Mouse (Mus musculus): ENCODE measurements at regions not wholly inside any gene's neighbourhood (a gene's known extent, or its start where the extent isn't known, plus 50 kb on each side); places are given as distances from the start of the nearest gene placed in this dataset.

GRCm38 (mm10) chr12:90664436-90664835 is 73.8 kb downstream of the Dio2 start:
- DNase-seq (ENCODE audit: low spot score, missing footprints) (no peak), ATAC-seq (ENCODE audit: low FRiP score) (no peak)
- Histone ChIP-seq H3K9me3 (ENCODE audit: control insufficient read depth, low read length) (no peaks in the 10 kb centered on the region), H3K9ac (ENCODE audit: low read length) (no peak overlapping the region), H3K4me3 (ENCODE audit: low read depth, low read length) (no peak overlapping the region), H3K27ac (ENCODE audit: low read depth, low read length) (no peak overlapping the region), H3K4me1 (ENCODE audit: control insufficient read depth, insufficient read depth, low read length) (no peaks in the 10 kb centered on the region), H3K4me2 (no peak overlapping the region), H3K27me3 (ENCODE audit: control insufficient read depth, insufficient read depth, low read length) (no peaks in the 10 kb centered on the region), H3K36me3 (ENCODE audit: control insufficient read depth, insufficient read depth, low read length) (no peaks in the 10 kb centered on the region)
- 73% methylated on average over 2 of the region's 2 CpGs for WGBS

DNA sequence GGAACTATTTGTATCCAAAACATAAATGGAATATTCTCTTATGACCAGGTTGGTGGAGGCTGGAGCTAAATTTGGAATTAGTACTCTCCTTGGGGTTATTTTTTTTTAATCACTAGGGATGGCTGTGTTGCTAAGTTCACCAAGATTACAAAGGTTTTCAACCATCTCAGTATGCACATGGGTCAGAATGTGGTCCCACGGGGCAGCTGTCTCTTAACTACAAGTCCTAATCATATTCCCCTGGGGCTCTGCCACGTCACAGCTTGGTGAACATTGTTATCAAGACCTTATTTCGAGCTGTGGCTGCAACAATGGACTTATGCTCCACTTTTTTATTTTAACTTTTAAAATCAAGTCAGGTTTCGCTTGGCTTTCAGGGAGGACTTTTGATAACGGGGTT is 92.8 kb downstream of the Dio2 start:
- WGBS: 71% methylated on average over 5 of the region's 5 CpGs
- Histone ChIP-seq H3K27ac (ENCODE audit: low read depth, low read length) (no peak overlapping the region), H3K9ac (ENCODE audit: low read length) (no peak overlapping the region), H3K9me3 (ENCODE audit: control insufficient read depth, low read length) (no peaks in the 10 kb centered on the region), H3K36me3 (ENCODE audit: control insufficient read depth, insufficient read depth, low read length) (no peaks in the 10 kb centered on the region), H3K4me2 (no peak overlapping the region), H3K27me3 (ENCODE audit: control insufficient read depth, insufficient read depth, low read length) (no peaks in the 10 kb centered on the region), H3K4me3 (ENCODE audit: low read depth, low read length) (no peak overlapping the region), H3K4me1 (ENCODE audit: control insufficient read depth, insufficient read depth, low read length) (no peaks in the 10 kb centered on the region)
- ATAC-seq (ENCODE audit: low FRiP score): no peak
- no peak for DNase-seq (ENCODE audit: low spot score, missing footprints)

- 87% methylated on average over 1 of the region's 1 CpGs for WGBS
Measured at GRCm38 (mm10) chr12:90643891-90644290, 94.3 kb downstream of the Dio2 start.

DNA sequence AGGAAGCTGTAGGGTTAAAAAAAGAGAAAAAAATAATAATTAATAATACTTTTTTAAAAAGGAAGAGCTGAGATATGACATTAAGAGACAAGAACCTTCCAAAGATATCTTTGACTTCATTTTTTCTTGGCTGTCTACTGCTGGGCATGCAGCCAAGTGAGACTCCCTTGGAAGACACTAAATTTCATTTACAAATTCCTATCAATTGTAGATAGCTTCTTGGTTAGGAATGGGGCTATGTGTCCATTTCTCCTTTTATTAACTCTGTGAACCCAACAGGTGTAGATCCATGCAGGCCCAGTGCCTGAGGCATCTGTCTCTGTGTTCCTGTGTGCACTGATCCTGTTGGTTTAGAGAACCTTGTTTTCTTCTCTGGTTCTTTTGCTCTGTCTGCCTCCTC is 113.4 kb downstream of the Dio2 start:
- ATAC-seq (ENCODE audit: low FRiP score): no peak
- Histone ChIP-seq H3K9me3 (ENCODE audit: control insufficient read depth, low read length) (no peaks in the 10 kb centered on the region), H3K4me1 (ENCODE audit: control insufficient read depth, insufficient read depth, low read length) (no peaks in the 10 kb centered on the region), H3K27ac (ENCODE audit: low read depth, low read length) (no peak overlapping the region), H3K9ac (ENCODE audit: low read length) (no peak overlapping the region), H3K4me2 (no peak overlapping the region), H3K4me3 (ENCODE audit: low read depth, low read length) (no peak overlapping the region), H3K27me3 (ENCODE audit: control insufficient read depth, insufficient read depth, low read length) (no peaks in the 10 kb centered on the region), H3K36me3 (ENCODE audit: control insufficient read depth, insufficient read depth, low read length) (no peaks in the 10 kb centered on the region)
- no peak for DNase-seq (ENCODE audit: low spot score, missing footprints)

More at GRCm38 (mm10) chr12:90643891-90644290, 94.3 kb downstream of the Dio2 start:
- ATAC-seq (ENCODE audit: low FRiP score): no peak
- Histone ChIP-seq H3K4me1 (ENCODE audit: control insufficient read depth, insufficient read depth, low read length) (no peaks in the 10 kb centered on the region), H3K4me3 (ENCODE audit: low read depth, low read length) (no peak overlapping the region), H3K4me2 (no peak overlapping the region), H3K36me3 (ENCODE audit: control insufficient read depth, insufficient read depth, low read length) (no peaks in the 10 kb centered on the region), H3K9me3 (ENCODE audit: control insufficient read depth, low read length) (no peaks in the 10 kb centered on the region), H3K9ac (ENCODE audit: low read length) (no peak overlapping the region), H3K27me3 (ENCODE audit: control insufficient read depth, insufficient read depth, low read length) (no peaks in the 10 kb centered on the region), H3K27ac (ENCODE audit: low read depth, low read length) (no peak overlapping the region)
- no peak for DNase-seq (ENCODE audit: low spot score, missing footprints)

DNA sequence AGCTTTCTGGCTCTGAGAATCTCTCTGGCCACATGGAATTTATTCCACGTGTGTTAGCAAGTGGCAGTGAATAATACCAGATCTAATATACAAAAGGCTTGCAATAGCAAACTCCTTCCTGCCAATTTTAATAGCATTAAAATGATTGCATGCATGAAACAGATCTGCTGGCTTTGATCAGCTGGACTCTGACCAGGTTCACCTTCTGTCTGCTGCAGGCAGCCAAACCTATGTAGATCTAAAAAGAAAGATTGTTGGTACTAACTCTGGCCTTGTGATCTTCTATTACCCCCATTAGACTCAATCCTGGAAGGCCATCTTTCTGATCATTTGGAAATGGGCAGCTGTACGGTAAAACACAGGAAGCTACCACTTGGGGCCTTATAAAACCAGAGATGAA is 114.8 kb downstream of the Dio2 start:
- DNase-seq (ENCODE audit: low spot score, missing footprints) (no peak), ATAC-seq (ENCODE audit: low FRiP score) (no peak)
- Histone ChIP-seq H3K36me3 (ENCODE audit: control insufficient read depth, insufficient read depth, low read length) (no peaks in the 10 kb centered on the region), H3K9ac (ENCODE audit: low read length) (no peak overlapping the region), H3K4me1 (ENCODE audit: control insufficient read depth, insufficient read depth, low read length) (no peaks in the 10 kb centered on the region), H3K27me3 (ENCODE audit: control insufficient read depth, insufficient read depth, low read length) (no peaks in the 10 kb centered on the region), H3K4me2 (no peak overlapping the region), H3K4me3 (ENCODE audit: low read depth, low read length) (no peak overlapping the region), H3K27ac (ENCODE audit: low read depth, low read length) (no peak overlapping the region), H3K9me3 (ENCODE audit: control insufficient read depth, low read length) (no peaks in the 10 kb centered on the region)
- WGBS: 83% methylated on average over 2 of the region's 2 CpGs

- no peaks in the 10 kb centered on the region for H3K27me3 ChIP-seq (ENCODE audit: control insufficient read depth, insufficient read depth, low read length)
- H3K4me3 ChIP-seq (ENCODE audit: low read depth, low read length): no peak overlapping the region
- DNase-seq (ENCODE audit: low spot score, missing footprints) (no peak), ATAC-seq (ENCODE audit: low FRiP score) (no peak)
- no peak overlapping the region for H3K4me2 ChIP-seq
- H3K9me3 ChIP-seq (ENCODE audit: control insufficient read depth, low read length): no peaks in the 10 kb centered on the region
- no peak overlapping the region for H3K9ac ChIP-seq (ENCODE audit: low read length)
- no peak overlapping the region for H3K27ac ChIP-seq (ENCODE audit: low read depth, low read length)
- no peaks in the 10 kb centered on the region for H3K4me1 ChIP-seq (ENCODE audit: control insufficient read depth, insufficient read depth, low read length)
- WGBS: 75% methylated on average over 2 of the region's 2 CpGs
- H3K36me3 ChIP-seq (ENCODE audit: control insufficient read depth, insufficient read depth, low read length): no peaks in the 10 kb centered on the region
Measured at GRCm38 (mm10) chr12:90608810-90609209, 129.4 kb downstream of the Dio2 start.

DNA sequence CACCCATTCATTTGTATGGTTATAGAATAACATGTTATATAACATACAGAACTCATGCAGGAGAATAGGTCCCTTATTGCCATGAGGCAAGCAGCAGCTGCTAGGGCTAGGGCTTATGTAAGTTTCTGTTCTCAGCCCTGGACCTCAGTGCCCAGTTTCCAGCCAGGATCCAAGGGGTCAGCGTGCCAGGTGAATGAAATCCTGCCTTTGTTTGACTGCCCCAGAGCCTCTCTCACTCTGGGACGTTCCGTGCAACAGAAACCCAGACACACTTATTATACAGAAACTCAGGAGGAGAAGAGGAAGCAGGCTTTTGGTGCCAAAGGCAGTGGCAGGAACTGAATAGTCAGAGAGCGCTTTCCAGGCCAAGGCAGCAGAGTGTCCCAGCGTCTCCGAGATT is 130.3 kb downstream of the Dio2 start:
- H3K4me3 ChIP-seq (ENCODE audit: low read depth, low read length): no peak overlapping the region
- ATAC-seq (ENCODE audit: low FRiP score) (no peak), DNase-seq (ENCODE audit: low spot score, missing footprints) (no peak)
- no peaks in the 10 kb centered on the region for H3K9me3 ChIP-seq (ENCODE audit: control insufficient read depth, low read length)
- no peaks in the 10 kb centered on the region for H3K4me1 ChIP-seq (ENCODE audit: control insufficient read depth, insufficient read depth, low read length)
- no peaks in the 10 kb centered on the region for H3K27me3 ChIP-seq (ENCODE audit: control insufficient read depth, insufficient read depth, low read length)
- H3K4me2 ChIP-seq: no peak overlapping the region
- H3K9ac ChIP-seq (ENCODE audit: low read length): no peak overlapping the region
- H3K36me3 ChIP-seq (ENCODE audit: control insufficient read depth, insufficient read depth, low read length): no peaks in the 10 kb centered on the region
- WGBS: 84% methylated on average over 6 of the region's 6 CpGs
- no peak overlapping the region for H3K27ac ChIP-seq (ENCODE audit: low read depth, low read length)

DNA sequence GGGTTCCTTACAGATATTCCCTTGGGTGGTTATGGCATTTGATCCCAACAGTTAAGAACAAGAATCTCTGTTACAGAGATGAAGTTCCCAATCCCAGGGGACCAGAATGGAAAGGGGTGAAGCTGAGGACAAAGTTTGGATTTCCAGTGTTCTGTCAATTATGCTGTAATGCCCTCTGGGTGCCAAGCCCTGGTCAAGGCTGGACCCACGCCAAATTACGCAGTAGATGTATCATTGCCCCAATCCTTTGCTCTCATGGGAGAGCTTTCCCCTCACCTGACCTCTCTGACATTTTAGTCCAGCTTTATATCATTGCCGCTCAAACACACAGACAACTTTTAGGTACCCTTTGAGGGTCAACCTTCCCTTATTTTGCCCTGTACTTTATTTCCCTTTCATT is 158.2 kb downstream of the Dio2 start:
- Histone ChIP-seq H3K27me3 (ENCODE audit: control insufficient read depth, insufficient read depth, low read length) (no peaks in the 10 kb centered on the region), H3K4me1 (ENCODE audit: control insufficient read depth, insufficient read depth, low read length) (no peaks in the 10 kb centered on the region), H3K4me2 (no peak overlapping the region), H3K27ac (ENCODE audit: low read depth, low read length) (no peak overlapping the region), H3K9me3 (ENCODE audit: control insufficient read depth, low read length) (no peaks in the 10 kb centered on the region), H3K36me3 (ENCODE audit: control insufficient read depth, insufficient read depth, low read length) (no peaks in the 10 kb centered on the region), H3K4me3 (ENCODE audit: low read depth, low read length) (no peak overlapping the region), H3K9ac (ENCODE audit: low read length) (no peak overlapping the region)
- WGBS: 91% methylated on average over 3 of the region's 3 CpGs
- DNase-seq (ENCODE audit: low spot score, missing footprints) (no peak), ATAC-seq (ENCODE audit: low FRiP score) (no peak)

- DNase-seq (ENCODE audit: low spot score, missing footprints) (no peak), ATAC-seq (ENCODE audit: low FRiP score) (no peak)
- H3K4me1 ChIP-seq (ENCODE audit: control insufficient read depth, insufficient read depth, low read length): no peaks in the 10 kb centered on the region
- no peak overlapping the region for H3K27ac ChIP-seq (ENCODE audit: low read depth, low read length)
- H3K27me3 ChIP-seq (ENCODE audit: control insufficient read depth, insufficient read depth, low read length): no peaks in the 10 kb centered on the region
- no peaks in the 10 kb centered on the region for H3K36me3 ChIP-seq (ENCODE audit: control insufficient read depth, insufficient read depth, low read length)
- no peaks in the 10 kb centered on the region for H3K9me3 ChIP-seq (ENCODE audit: control insufficient read depth, low read length)
- H3K4me3 ChIP-seq (ENCODE audit: low read depth, low read length): no peak overlapping the region
- H3K4me2 ChIP-seq: no peak overlapping the region
- 65% methylated on average over 2 of the region's 2 CpGs for WGBS
- no peak overlapping the region for H3K9ac ChIP-seq (ENCODE audit: low read length)
Measured at GRCm38 (mm10) chr12:90576103-90576502, 162.1 kb downstream of the Dio2 start.

DNA sequence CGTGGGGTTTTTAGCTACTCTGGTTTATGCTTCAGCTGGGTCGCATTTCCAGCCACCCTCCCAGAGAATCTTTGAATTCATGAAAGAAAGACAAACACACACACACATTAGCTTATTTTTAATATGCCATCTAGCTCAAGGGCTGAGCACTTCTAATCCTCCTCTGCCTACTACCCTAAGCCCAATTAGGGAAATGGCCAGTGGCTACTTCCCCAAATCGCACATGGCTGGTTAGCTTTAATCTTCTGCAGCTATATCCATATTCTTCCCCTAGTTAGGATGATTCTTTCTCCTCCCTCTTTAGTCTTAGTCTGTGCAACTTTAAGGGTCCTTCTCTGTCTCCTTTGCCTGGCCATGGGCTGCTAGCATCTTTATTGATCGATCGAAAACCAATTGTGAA is 166.3 kb downstream of the Dio2 start:
- 80% methylated on average over 5 of the region's 5 CpGs for WGBS
- Histone ChIP-seq H3K4me2 (no peak overlapping the region), H3K4me3 (ENCODE audit: low read depth, low read length) (no peak overlapping the region), H3K27ac (ENCODE audit: low read depth, low read length) (no peak overlapping the region), H3K4me1 (ENCODE audit: control insufficient read depth, insufficient read depth, low read length) (no peaks in the 10 kb centered on the region), H3K9me3 (ENCODE audit: control insufficient read depth, low read length) (no peaks in the 10 kb centered on the region), H3K36me3 (ENCODE audit: control insufficient read depth, insufficient read depth, low read length) (no peaks in the 10 kb centered on the region), H3K27me3 (ENCODE audit: control insufficient read depth, insufficient read depth, low read length) (no peaks in the 10 kb centered on the region), H3K9ac (ENCODE audit: low read length) (no peak overlapping the region)
- ATAC-seq (ENCODE audit: low FRiP score) (no peak), DNase-seq (ENCODE audit: low spot score, missing footprints) (no peak)

Data from midbrain, embryonic 11.5 days (tissue).